Mouse (Mus musculus) adrenal gland, adult 8-10 months (tissue): ENCODE measurements around the gene Med25. TPM values are rescaled to one million over a fixed set of nuclear protein-coding genes. Genes with fewer than 3 reads are reported as not detected.

Experiments used
- DNase-seq: peaks from one replicate; pipeline ENCODE4 v3.0.0; 2022
- total RNA-seq, 4 experiments: library from RNA; stranded (reverse); gene quantifications; 2 replicates each; pipeline ENCODE4 v1.2.4; 2022

Gene Med25
- total RNA-seq, 4 experiments from 2014 or later = 85.0 to 118 (median 96.5) TPM

GRCm38 (mm10) chr7:44862434-44862833, 30.1 kb downstream of the Med25 start:
- DNase-seq = no peak

- DNase-seq = no peak
Measured at GRCm38 (mm10) chr7:44861429-44861816, 31.1 kb downstream of the Med25 start.

- DNase-seq = no peak
Measured at GRCm38 (mm10) chr7:44860576-44861428, 31.7 kb downstream of the Med25 start.

GRCm38 (mm10) chr7:44859896-44860295, 32.6 kb downstream of the Med25 start:
- DNase-seq = no peak

DNA sequence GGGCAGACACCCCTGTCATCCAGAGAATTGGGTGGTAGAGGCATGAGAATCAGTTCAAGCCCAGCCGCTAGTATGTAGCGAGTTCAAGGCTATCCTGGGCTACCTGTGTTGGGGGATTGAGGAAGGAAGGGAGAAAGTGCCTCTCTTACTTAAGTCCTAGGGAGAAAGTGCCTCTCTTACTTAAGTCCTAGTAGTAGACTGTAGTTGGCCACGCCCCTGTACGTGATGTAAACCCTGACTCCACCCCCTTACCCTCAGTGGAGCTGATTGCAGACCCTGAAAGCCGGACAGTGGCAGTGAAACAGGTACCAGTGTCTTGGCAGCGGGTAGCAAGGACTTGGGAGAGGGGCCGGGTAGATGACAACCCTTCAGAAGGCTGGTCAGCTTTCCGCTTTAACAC, 34.6 kb downstream of the Med25 start:
- no peak for DNase-seq

GRCm38 (mm10) chr7:44857042-44857552, 35.4 kb downstream of the Med25 start, which contains the start of gene Pnkp:
Gene Pnkp, plus strand, starts transcription at chr7:44857139.
- DNase-seq = peak; percentile 82

DNA sequence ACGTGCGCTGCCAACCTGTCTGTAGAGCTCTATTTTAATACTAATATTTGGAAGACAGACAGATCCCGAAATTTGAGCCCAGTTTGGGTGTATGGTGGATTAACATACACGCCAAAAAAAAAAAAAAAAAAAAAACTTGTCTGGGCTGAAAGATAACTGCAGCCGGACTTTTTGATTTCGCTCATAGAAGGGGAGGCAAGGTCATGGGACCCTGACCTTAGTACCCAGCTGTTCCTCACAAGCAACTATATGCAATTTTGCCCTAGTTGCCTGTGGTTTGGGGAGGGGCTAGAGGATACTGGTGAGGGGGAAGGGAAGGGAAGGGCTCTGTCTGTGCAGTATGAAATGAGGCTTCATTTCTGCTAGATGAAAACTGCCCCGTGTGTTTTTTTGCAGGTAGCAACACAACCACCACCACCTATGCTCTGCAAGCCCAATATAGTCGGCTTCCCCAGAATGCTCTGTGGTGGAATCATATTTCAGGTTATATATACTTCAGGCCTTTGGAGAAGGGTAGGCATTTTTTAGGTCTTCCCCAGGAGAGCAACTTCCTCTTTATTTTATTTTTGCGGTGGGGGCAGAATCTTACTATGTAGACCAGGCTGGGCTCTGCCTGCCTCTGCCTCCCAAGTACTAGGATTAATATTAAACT, 36.1 kb downstream of the Med25 start:
- DNase-seq = no peak

GRCm38 (mm10) chr7:44855036-44855435, 37.5 kb downstream of the Med25 start:
- DNase-seq = no peak

DNA sequence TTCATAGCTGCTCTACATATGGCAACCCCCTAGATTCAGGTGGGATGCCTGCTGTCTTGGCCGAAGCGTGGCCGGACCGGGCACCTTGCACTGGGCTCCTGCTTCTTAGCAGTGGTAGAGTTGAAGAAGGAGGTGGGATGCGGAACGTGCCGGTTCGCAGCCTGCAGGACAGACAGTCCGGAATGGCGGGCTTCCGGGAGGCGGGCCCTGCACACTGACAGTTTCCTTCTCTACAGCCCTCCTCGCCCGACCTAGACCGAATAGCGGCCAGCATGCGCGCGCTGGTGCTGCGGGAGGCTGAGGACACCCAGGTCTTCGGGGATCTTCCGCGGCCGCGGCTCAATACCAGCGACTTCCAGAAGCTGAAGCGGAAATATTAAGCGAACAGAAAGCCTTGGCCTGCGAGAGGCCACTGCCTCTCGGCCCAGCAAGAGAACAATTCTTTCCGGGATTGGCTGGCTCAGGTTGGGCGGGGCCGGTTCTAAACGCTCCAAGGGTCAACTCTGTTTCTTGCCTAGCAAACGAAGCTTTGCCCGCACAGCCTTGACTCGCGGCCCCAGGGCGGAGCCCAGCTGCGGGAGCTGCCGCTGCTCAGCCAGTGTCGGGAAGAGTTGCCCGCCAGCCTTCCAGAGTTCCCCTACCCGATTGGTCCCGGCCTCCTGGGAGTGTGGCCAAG, 38.0 kb downstream of the Med25 start:
- DNase-seq = peak; percentile 95

DNA sequence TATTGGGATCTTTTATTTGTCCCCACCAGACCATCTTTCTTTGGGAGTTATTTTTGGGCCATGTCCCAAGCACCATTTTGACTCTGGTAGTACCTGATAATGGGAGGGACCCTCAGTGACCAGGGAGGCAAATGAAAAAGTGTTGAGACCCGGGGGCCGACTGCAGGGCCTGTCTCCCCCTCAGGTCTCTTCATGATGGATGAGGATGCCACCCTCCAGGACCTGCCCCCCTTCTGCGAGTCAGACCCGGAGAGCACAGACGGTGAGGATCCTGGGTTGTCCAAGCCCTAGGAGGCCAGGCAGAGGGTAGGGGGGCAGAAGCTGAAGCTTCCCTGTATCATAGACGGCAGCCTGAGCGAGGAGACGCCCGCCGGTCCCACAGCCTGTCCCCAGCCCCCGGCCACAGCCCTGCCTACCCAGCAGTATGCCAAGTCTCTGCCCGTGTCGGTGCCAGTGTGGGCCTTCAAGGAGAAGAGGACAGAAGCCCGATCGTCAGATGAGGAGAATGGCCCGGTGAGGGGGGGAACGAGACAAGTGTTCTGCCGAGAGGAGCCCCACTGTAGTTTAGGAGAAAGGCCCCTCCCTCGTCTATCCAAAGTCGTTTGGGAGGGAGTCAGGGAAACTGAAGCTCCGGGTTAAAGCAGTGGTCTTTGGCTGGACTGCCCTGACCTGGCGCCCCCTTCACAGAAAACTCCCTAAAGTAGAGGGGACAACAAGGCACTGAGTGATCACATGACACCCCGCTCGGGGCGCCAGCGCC, 38.7 kb downstream of the Med25 start:
- no peak for DNase-seq

GRCm38 (mm10) chr7:44853065-44853464, 39.4 kb downstream of the Med25 start:
- no peak for DNase-seq

DNA sequence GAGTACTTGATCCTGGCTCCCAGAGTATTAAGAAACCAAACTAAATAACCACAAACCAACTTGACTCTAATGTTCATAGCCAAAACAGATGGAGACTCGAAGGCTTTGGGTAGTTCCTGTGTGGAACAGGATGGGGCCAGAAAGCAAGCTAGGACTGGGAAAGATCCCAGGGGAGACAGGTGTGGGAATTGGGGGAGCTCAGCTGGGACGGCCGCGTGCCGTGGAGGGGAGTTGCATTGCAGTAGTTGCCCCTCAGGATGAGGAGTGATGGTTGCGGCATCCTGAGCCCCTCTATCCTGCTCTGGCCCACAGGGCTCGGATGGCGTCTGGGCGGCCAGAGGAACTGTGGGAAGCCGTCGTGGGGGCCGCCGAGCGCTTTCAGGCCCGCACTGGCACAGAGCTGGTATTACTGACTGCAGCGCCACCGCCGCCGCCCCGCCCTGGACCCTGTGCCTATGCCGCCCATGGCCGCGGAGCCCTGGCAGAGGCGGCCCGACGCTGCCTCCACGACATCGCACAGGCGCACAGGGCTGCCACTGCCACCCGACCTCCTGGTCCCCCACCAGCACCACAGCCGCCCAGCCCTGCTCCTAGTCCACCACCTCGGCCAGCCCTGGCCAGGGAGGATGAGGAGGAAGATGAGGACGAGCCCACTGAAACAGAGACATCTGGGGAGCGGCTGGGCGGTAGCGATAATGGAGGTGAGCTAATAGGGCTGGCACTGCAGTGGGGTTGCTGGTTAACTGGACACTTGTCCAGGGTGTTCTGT, 40.1 kb downstream of the Med25 start:
- no peak for DNase-seq

DNA sequence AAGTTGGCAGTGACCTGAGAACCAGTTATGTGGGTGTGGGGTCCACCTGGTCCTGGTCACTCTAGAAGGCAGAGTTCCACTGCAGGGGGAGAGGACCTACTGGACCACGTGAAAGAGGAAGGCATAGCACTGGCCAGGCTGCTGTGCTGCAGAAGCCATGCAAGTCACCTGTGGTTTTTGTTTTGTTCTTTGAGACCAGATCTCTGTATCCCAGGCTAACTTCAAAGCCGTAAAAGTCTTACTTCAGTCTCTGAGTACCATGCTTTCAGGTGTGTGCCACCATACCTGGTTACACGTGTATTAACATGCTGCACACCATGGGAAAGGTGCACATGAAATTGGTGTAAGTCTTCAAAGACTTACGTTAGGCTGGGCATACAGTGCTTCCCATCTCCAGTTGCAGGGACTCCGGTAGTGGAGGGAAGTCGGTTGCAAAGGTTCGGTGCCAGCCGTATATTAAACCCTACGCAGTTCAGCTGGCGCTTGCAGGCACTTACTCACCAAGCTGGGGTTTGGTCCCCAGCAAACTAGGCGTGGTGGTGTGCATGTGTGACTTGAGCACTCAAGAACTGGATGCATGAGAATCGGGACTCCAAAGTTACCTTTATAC, 40.8 kb downstream of the Med25 start:
- no peak for DNase-seq

- no peak for DNase-seq
Measured at GRCm38 (mm10) chr7:44850789-44851624, 41.5 kb downstream of the Med25 start.

DNA sequence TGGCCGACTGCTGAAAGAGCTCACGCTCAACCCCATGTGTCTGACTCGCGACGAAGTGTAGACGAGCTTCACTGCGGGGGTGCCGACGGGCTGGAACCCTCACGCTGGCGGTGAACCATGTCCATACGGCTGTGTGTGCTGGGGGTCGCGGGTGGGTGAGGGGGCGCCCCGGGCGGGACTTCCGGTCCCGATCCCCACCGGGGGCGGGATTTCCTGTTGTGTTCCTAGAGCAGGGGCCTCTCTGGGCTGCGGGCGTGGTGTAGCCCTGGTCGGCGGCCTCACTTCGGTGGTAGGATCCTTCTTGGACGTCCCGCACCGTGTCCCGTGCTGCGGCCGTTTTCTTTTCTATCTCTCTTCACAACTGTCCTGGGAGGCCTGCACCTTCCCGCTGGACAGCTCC, 42.4 kb downstream of the Med25 start:
- peak; percentile 72 for DNase-seq

- peak; percentile 92 for DNase-seq
Measured at GRCm38 (mm10) chr7:44849416-44850111, 42.9 kb downstream of the Med25 start.

DNA sequence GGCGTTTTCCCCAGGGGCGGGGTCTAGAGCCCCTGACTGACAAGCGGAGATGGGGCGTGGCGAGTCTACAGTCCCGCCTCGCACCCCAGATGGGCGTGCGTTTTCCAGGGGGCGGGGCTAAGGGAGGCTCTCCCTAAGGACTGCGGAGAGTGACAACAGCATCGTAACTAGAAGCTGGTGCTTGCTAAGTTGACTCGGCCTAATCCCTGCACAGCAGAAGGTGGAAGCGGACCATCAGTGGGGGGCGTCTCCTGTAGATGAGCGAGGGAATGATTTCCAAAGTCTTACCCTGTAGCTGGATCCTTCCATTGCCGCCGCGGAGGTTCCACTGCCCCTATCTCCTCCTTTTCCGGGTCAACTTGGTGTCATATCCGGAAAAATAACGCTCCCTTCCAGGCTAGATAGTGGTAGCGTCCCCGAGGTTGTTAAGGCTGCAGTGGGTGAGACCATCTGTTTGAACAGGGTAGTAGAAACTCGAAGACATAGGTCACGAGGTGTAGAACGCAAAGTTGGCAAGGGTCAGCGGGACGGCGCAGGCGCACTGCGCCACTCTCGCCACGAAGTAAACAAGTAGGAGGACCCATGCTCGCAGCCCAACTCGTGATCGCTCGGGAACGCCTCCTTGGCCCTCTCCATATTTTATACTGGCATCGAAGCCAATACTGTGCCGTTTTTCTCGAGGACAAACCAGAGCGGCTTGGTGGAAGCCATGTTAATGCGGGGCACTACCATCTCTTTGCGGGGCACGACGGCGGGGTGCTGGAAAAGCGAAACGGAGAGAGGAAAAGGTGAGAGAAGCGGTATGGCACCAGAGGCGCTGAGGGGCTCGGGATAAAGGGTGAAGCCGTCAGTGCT, 43.7 kb downstream of the Med25 start, which contains the start of the genes Akt1s1 and Tbc1d17:
Gene Akt1s1 (plus strand): TSS at position 431 of the 855 bp plus-strand sequence.
Gene Tbc1d17 (minus strand): TSS at position 519 of the 855 bp plus-strand sequence.
- DNase-seq = peak; percentile 100

DNA sequence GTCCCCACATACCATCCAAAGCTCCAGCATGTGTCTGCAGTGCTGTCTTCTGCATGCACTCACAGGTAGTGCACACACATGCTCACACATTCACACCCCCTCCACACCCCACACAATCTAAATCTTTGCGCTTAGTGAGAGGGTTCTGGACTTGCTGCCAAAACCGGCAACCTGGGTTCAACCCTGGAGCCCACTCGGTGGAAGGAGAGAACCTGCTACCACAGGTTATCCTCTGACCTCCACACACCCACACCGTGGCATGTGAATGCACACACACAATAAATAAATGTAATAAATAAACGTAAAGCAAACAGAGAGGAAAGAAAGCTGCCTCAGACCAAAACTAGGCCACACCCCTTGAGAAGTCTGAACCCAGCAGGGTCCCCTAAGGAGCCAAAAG, 44.7 kb downstream of the Med25 start:
- no peak for DNase-seq
